Mouse (Mus musculus) spleen, adult 2 months (tissue): ENCODE measurements around the gene Gsto1.

Source experiments
- CTCF ChIP-seq: fragments of 200-500 bp; IDR thresholded peaks from 2 replicates; pipeline ENCODE4 v1.5.1; 2011; ENCODE audit warnings: mild to moderate bottlenecking, inconsistent platforms; ENCODE audit not compliant: insufficient read depth, insufficient read length, insufficient replicate concordance; ENCODE audit errors: extremely low read depth
- POLR2A ChIP-seq: fragments of 200-500 bp; IDR thresholded peaks from 2 replicates; pipeline ENCODE4 v1.6.1; 2011; ENCODE audit warnings: low read depth, low read length, inconsistent platforms

DNA sequence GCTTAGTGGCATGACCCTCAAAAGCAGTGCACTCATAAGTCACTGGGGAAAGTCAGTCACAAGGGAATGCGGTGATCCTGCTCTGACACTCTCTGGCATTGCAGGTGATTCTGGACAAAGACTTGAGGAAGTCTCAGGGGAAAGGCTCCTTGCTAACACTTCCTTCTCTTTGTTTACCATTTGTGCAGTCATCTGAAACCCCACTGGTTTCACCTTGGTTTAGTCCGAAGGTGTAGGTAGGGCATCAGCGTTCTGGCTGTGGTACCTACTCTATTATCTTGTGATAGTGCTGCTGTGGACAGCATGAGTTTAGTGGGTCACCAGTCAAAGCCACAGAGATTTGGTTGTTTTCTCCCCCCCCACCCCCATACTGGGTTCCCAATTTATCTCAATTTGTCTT, 5.0 kb upstream of the Gsto1 start:
- no peak for TF ChIP-seq POLR2A
- no peak for TF ChIP-seq CTCF
